Mouse (Mus musculus) thymus, postnatal 14 days (tissue): Measurements from ENCODE around the gene Slc17a1.

Experiments used
- DNase-seq: peaks from one replicate; pipeline ENCODE4 v3.0.0; 2021

Slc17a1 gene

DNA sequence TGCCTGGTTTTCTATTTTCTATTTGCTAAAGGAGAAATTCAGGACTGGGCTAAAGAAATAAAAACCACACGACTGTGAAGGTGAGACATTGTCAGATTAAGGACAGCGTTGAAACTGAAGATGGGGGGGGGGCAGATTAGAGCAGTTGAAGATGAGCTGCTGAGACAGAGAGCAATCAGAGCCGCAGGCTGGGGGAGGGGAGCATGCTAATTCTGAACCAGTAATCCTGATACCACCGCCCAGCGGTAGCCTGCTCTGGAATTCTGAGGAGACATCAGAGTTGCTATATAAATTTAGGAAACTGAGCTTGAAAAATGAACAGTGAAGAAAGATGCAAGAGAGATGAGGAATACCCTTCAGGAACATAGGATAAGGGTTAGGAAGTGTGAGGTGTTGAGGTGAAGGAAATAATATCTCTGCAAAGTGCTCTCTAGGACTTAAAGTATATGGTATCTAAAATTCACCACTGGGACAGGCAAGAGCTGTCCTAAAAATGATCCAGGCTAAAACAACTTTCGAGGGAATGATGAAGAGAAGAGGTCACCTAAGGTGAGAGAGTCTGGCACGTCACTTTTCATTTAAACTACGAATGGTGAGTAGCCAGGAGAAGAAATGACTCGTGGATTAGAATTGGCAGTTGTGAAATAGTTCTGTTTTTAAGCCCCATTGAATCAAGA lies 25.2 kb downstream of the Slc17a1 start:
- DNase-seq, result no peak

DNA sequence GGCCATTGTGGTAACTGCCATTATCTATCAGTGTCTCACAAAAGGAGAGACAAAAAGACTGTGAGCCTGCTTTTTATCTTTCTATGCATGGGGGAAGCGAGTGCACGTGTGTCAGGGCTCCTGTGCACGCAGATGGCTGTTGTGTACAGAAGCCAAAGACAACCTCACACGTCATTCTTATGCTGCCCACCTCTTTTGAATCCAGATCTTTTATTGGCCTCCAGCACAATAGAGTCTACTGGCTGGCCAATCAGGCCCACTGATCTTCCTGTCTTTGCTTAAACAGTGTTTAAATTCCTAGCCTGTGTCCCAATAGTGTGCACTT lies 25.7 kb downstream of the Slc17a1 start:
- no peak for DNase-seq

DNA sequence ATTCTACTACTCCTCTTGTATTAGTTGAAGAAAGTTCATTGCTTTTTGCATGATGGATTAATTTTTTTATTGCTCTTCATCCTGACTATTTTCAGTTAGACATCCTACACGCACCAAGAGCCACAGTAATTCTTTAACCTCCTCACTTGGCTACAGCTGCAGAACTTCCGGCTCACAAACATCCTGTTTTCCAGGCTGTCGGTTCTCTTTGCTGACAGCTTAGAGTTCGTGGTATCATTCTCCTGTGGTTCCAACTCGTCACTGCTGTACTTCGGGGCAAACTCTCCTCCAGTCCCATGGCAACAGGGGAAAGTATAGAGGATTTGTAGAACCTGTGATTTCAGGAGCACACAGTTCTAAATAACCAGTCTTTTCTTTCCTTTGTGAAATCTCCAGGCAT lies 30.7 kb downstream of the Slc17a1 start:
- DNase-seq, result peak; percentile 25

DNA sequence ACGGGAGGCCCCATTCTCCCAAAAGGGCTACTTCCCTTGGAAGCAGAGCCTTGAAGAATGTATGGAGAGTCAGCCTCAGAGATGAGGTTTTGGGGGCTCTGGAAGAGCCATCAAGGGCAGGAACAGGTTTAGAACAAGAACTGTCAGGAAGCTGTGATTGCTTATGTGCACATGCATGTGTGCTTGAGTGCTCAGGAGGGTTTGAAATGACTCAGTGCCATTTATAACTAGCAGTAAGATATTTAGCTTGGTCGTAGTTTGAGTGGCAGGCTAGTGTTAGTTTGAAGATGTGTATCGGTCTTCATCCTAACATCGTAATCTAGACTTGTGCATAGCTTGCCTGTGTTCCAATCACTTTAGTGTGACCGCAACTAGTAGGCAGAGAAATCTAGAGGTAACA lies 39.4 kb downstream of the Slc17a1 start:
- DNase-seq, result no peak

DNA sequence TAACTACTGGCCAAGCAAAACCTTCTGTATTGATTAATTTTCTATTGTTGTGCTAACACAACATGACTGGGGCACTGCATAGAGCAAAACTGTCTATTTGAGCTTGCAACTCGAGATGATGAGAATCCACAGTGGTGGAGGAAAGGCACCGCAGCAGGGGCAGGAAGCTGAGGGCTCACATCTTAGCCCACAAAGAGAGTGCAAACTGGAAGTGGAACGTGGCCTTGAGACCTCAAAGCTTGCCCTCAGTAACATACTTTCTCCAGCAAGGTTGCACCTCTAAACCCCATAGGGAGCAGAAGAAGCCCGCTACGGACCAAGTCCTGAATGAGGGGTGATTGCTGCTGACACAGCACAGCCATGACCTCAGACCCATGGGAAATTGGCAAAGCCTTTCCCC lies 42.6 kb downstream of the Slc17a1 start:
- DNase-seq, result peak; percentile 8

DNA sequence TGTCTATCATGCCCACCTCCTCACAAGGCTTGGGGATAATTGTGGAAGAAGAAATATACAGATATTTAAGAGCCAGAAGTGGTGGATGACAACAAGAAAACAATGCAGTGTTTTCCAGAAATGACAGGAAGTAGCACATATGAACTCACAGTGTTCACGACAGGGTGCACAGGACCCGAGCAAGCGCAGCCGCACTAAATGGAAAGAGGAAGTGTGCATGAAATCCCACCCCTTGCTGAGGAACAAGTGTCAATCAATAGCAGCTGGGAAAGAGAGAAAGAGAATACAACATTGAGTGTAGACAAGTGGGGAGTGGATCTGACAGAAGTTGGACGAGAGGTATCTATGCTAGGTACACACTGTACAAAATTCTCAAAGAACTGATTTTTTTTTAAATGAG lies 43.8 kb downstream of the Slc17a1 start:
- peak; percentile 10 for DNase-seq

DNA sequence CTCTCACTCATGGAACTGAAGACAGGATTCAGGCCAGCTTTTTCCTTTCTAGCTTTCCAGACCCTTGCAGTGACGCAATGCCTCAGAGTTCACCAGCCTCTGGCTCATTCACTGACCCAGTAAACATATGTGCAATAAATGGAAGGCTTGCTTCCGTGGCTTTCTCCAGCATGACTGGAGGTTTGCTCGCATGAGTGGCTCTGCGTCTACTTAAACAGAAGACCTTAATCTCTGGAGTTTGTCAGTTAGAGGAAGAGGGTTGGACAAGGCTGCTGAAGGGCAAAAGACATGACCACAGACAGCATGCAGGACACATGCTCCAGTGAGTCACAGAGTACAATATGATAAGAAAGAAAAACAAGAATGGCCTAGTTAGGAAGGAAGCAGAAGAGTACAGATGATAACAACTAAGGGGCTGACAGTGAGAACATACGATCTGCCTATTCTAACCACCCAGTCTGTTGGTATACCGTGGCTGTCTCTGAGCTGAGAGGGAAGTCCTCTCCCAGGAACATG lies 46.3 kb downstream of the Slc17a1 start:
- DNase-seq, result no peak

DNA sequence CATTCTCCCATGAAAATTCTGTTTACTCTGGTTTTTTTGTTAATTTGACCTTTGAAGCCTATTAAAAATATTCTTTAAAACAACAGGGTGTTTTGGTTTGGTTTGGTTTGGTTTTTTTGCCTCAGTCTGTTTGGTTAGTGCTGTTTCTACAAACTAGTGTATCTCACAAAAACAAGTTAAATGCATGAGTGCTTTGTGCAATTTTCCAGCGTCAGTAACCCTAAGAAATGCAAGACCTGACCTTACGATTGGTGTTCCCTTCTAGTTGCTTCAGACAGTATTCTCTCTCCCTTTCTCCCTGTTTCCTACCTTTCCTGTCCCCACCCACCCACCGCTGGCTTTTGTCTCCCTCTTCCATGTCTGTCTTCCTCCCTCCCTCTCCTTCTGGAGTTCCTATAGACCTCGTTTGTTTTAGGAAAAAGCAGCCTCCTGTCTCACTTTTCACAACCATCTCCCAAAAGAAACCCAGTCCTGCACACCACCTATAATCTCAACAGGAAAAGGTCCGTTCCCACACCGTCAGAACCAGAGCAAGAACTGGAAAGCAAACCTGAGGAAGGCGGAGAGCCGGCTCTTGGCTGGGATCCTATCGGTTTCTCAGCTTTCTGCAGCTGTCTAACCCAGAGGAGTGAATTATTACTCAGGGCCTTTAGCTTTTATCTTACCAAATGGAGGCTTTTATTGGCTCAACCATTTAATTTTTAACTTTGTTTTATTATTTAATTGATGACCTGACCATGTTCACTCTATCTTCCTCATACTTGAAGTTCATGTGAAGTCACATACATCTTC lies 47.0 kb downstream of the Slc17a1 start, which contains the start of gene Slc17a4:
Slc17a4 (minus strand) TSS at position 634 of the 792 bp plus-strand sequence.
- no peak for DNase-seq

DNA sequence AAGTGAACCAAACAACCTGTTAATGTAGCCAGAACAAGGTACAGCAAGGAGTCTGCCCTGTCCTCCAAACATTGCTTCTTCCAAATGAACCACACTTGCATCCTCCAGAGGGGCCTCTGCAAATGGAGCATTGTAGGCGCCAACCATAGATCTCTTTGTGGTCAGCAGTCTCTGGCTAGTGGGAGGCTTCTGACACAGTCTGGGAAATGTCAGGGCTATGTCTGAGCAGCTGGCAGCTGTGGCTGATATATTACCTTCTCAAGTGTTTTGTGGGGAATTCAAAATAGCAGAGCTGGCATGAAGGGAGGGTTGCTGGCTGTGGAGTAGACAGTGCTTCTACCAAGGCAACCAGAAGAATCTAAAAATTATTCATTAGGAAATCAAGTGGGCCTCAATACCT lies 48.6 kb downstream of the Slc17a1 start:
- no peak for DNase-seq

DNA sequence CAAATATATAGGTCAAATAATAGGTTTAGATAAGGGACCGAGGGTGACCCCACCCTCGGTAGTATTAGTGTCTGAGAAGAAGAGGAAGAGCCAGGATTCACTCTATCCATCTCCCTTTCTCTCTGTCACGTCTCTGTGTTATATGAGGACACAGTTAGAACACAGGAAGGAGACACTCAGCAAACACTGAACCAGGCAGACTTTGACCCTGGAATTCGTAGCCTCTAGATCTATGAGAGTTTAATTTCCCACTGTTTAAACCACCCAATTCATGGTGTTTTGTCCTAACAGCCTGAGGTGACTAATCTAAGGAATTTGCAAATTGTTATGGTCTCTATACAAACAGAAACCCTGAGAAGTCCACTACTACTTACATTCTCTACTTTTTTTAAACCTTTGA lies 50.1 kb downstream of the Slc17a1 start:
- no peak for DNase-seq

DNA sequence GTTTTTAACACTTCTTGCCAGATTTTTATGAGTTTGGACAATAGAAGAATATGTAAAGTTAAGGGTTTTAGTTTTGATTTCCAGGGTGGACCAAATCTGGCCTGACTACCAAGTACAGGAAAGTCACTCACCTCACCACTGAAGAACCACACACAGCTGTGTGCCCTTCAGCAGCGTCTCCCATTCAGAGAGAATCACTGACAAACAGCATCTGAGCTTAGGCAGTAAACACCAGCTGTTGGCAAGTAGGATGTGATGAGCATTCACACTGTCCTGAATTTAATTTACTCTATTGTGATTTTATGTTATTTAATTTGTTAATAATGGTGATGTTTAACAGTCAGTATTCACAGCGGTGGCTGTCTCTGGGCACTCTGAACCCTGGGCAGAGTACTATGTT lies 58.2 kb downstream of the Slc17a1 start:
- DNase-seq, result no peak

DNA sequence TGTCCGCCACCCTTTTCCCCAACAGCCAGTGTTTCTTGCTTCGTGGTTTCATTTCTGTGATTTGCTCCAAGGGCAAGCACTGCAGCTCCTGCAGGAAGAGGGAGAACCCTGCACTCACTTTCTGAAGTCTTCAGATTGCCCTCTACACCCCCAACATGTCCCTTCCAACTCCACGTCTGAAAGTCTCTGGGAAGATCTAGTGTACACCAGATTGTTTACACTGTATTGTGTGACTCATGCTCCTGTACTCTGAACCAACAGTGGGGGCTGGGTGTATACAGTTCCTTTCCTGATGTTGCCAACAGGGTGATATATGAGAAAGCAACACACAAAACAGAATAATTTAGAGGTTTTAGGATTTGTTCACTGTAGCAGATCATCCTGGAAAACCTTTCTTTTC lies 61.1 kb downstream of the Slc17a1 start:
- DNase-seq, result no peak

DNA sequence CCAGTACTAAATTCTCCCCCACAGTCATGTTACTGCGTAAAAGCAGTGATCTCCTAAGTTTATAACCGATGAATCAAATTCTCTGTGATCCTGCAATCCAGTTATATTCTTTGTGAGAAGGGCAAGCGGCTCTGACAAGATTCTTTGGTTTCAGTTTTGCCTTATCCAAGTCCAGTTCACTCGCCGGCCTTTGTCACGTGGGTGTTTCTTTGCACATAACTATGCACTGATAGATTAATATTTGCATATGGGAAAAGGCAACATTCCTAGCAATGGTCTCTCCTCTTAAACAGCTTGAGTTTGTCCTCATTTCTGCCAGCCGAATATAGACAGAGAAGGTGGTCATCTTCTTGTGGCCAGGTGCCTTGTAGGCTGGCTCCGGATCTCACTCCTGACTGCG lies 62.9 kb downstream of the Slc17a1 start:
- no peak for DNase-seq

DNA sequence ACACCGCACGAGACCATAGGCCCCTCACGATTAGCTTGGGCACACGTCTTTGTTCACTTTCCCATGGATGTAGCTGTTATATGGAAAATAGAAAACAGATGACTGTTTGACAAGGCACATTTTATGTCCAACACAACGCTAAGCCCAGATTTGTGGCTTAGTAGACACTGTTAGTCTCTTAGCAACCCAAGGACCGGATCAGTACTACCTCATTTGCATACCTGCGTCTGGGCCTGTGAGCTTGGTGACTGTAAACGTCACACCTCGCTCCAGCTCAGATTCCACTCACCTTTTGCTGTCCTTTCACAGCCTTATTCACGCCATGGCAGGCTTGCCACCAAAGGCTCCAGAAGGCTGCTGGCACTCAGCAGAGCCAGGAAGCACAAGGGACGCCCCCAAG lies 63.4 kb downstream of the Slc17a1 start:
- no peak for DNase-seq

DNA sequence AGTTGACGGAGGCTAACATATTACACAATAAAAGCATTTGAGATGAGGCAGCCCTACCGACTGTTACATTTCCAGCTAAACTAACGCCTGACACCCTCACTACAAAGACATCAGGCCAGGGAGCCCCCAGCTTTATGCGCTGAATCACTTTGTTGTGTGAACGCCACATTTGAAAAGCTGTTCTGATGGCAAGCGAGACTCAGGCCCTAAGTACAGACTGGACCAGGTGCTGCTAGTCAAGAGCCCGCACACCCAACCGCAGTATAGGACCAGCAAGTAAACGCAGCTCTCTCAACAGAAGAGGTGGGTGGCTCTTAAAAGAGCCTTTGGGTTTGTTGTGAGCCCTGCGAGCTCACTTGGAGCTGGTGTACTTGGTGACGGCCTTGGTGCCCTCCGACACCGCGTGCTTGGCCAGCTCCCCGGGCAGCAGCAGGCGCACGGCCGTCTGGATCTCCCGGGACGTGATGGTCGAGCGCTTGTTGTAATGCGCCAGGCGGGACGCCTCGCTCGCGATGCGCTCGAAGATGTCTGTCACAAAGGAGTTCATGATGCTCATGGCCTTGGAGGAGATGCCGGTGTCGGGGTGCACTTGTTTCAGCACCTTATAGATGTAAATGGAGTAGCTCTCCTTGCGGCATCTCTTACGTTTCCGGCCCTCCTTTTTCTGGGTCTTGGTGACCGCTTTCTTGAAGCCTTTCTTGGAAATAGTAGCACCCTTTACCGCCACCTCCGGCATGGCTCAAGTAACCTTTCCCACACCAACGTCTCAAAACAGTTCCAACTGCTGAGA lies 66.1 kb downstream of the Slc17a1 start, which contains the start of gene Hist1h2ba:
Hist1h2ba (minus strand) TSS at position 736 of the 790 bp plus-strand sequence.
- no peak for DNase-seq

DNA sequence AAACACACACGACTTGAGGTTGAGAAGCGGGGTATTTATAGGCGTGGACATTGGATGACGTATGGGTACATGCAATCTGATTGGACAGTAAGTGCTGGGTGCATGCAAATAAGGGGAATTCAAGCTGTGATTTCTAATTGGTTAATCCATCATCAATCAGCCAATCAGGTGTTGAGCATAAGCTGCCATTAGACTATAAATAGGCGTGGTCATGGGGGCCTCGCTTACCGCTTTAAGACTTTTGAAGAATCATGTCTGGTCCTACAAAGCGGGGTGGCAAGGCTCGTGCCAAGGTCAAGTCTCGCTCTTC lies 66.6 kb downstream of the Slc17a1 start, which contains the start of gene Hist1h2aa:
Hist1h2aa (plus strand) TSS at position 252 of the 310 bp plus-strand sequence.
- no peak for DNase-seq

DNA sequence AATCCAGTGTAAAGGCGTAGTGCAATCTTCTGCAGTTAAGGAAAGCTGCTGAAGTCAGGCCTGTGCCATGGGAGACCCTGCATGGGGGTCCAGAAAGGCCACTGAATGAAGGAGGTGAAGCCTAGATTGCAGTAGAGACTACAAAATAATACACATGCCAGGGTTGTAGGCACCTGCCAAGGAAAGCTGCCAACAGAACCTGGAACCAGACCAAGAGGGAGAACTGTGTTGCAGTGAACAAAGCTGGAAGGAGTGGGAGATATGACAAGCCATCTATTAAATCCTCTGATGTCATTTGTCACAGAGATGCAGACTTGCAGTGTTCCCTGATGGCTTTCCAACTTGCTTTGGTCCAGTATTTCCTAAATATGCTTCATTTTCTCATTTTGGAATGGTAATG lies 71.1 kb downstream of the Slc17a1 start:
- no peak for DNase-seq

DNA sequence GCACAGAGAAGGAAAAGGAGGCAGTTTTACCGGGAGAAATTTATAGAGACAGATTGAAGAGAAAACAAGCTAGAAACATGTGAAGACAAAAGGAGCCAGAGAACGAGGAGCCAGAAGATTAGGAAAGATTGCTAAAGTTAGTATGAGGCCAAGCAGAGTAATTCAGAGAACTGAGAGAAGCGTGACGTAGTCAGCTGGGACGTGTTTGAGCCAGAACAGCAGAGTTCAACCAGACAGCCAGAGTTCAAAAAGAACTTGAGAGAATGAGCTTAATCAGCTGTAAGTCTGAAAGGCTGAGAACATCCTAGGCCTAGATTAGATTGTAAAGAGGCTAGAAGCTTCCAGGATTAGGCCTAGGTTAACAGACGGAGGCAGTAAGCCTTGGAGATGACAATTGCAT lies 72.7 kb downstream of the Slc17a1 start:
- no peak for DNase-seq

DNA sequence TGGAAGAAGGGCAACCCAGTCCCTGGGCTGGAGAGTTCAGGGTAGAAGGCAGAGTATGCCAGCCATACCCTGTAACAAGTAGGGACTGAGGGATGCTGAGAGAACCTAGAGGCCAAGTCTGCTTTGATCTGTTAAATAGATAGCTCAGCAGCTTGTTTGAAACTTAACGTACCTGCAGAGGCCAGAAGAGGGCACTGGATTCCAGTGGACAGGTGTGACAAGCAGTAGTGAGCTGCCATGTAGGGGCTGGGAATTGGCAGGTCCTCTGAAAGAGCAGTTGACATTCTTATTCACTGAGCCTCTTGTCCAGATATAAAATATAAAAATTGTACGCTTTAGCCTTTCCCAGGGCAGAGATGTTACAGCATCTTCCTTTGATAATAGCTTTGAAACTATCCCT lies 75.3 kb downstream of the Slc17a1 start:
- DNase-seq, result peak; percentile 4
